In the genomic region with DNA sequence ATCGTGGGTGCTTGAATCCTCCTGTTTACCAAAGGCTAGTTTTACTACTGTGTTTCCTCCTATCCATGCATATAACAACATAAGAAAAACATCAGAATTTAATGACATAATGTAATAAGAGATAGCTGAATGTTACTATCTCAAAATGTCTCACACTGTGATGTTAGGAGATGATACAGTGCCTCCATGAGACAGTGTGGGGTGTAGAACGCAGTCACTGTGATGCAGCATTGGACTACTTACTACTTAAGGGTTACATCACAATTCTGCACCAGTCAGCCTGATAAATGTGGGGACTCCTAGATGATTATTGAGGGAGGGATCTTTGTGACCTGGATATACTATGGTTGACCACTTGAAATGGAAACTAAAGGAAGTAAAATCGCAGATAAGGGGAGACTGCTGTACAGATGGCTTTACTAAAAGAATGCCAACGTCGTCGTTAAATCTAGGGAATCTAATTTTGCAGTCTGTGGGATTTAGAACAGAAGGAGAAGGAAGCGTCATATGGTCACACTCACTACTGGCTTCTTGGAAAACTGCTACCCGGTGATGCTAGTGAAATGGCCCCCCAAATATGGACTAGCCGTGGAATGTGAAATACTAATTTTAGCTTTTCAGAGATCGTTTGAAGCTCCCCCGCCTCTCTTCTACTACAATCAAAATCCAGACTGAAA, we compare ENCODE assay signal across 19 mouse cellular contexts.
DNase-seq lines count a peak whose midpoint lies in the region; ATAC-seq and TF ChIP-seq lines count a peak whose summit lies in the region.
"Had no signal": no experiment of that assay in that cellular context is flagged by ENCODE, and none has a peak within 500 bp of the region (broad histone marks: within the 10 kb centered on the region; RNA-seq: fewer than 3 reads in every experiment).

No protein-coding gene starts in this region.

- H3K4me1 ChIP-seq in forebrain, embryonic 15.5 days: peaks cover 29% of the 10 kb centered on the region
- H3K4me1 ChIP-seq in forebrain, embryonic 11.5 days (replicated peaks; ENCODE audit: control insufficient read depth, insufficient read depth, low read length): peaks cover 4% of the 10 kb centered on the region; the same call in 1 of the 2 replicates
- H3K4me1 ChIP-seq in hindbrain, postnatal 0 days (ENCODE audit: insufficient read depth, low read length): no peaks in the 10 kb centered on the region
- H3K4me1 ChIP-seq: embryonic facial prominence, embryonic 10.5 days; heart, embryonic 10.5 days; limb, embryonic 12.5 days; liver, embryonic 12.5 days; midbrain, embryonic 15.5 days had no signal

- no peaks in the 10 kb centered on the region for H3K36me3 ChIP-seq in forebrain, embryonic 15.5 days
- no peaks in the 10 kb centered on the region for H3K36me3 ChIP-seq in forebrain, embryonic 11.5 days (ENCODE audit: control insufficient read depth, insufficient read depth, low read length)
- H3K36me3 ChIP-seq in hindbrain, postnatal 0 days (ENCODE audit: insufficient read depth, low read length): no peaks in the 10 kb centered on the region
- H3K36me3 ChIP-seq: embryonic facial prominence, embryonic 10.5 days; heart, embryonic 10.5 days; hindbrain, embryonic 10.5 days; limb, embryonic 12.5 days; liver, embryonic 12.5 days; midbrain, embryonic 15.5 days had no signal

- no peak overlapping the region for H3K9ac ChIP-seq in forebrain, embryonic 15.5 days (replicated peaks)
- no peak overlapping the region for H3K9ac ChIP-seq in forebrain, embryonic 11.5 days (ENCODE audit: low read length)
- H3K9ac ChIP-seq in hindbrain, postnatal 0 days (replicated peaks; ENCODE audit: low read length): no peak overlapping the region
- H3K9ac ChIP-seq: limb, embryonic 12.5 days; liver, embryonic 12.5 days; midbrain, embryonic 15.5 days had no signal

- no peaks in the 10 kb centered on the region for H3K9me3 ChIP-seq in forebrain, embryonic 15.5 days
- H3K9me3 ChIP-seq in forebrain, embryonic 11.5 days (ENCODE audit: control insufficient read depth, low read length): no peaks in the 10 kb centered on the region
- no peaks in the 10 kb centered on the region for H3K9me3 ChIP-seq in hindbrain, postnatal 0 days (ENCODE audit: low read length)
- H3K9me3 ChIP-seq: embryonic facial prominence, embryonic 10.5 days; heart, embryonic 10.5 days; hindbrain, embryonic 10.5 days; limb, embryonic 12.5 days; liver, embryonic 12.5 days; midbrain, embryonic 15.5 days had no signal

- no peak overlapping the region for H3K4me3 ChIP-seq in forebrain, embryonic 15.5 days
- no peak overlapping the region for H3K4me3 ChIP-seq in forebrain, embryonic 11.5 days (ENCODE audit: low read depth, low read length)
- no peak overlapping the region for H3K4me3 ChIP-seq in hindbrain, postnatal 0 days (ENCODE audit: low read length)
- H3K4me3 ChIP-seq: embryonic facial prominence, embryonic 10.5 days; heart, embryonic 10.5 days; hindbrain, embryonic 10.5 days; limb, embryonic 12.5 days; liver, embryonic 12.5 days; midbrain, embryonic 15.5 days; myocyte had no signal

- no peaks in the 10 kb centered on the region for H3K27me3 ChIP-seq in forebrain, embryonic 15.5 days
- no peaks in the 10 kb centered on the region for H3K27me3 ChIP-seq in forebrain, embryonic 11.5 days (ENCODE audit: control insufficient read depth, insufficient read depth, low read length)
- H3K27me3 ChIP-seq in hindbrain, postnatal 0 days (ENCODE audit: insufficient read depth, low read length): no peaks in the 10 kb centered on the region
- H3K27me3 ChIP-seq: limb, embryonic 12.5 days; liver, embryonic 12.5 days; midbrain, embryonic 15.5 days had no signal

- DNase-seq in forebrain, embryonic 11.5 days (ENCODE audit: low spot score): no peak
- DNase-seq in right cerebral cortex, adult 18-20 months: peak; percentile 52
- no peak for DNase-seq in right cerebral cortex, postnatal 4 days
- peak; percentile 59 for DNase-seq in layer of hippocampus, adult 9-11 months
- DNase-seq in right cerebral cortex, postnatal 36 days (ENCODE audit: low spot score in 2 of 2): peak; percentile 29 to 47
- no peak for DNase-seq in hindbrain, postnatal 0 days (ENCODE audit: low spot score)
- no peak for DNase-seq in spleen, adult 18-20 months
- DNase-seq: kidney, adult 11 months; kidney, postnatal 10 days; lung, adult 2 months; thymus, postnatal 36 days had no signal

- peak; percentile 66 for ATAC-seq in forebrain, embryonic 15.5 days (replicated peaks)
- ATAC-seq in forebrain, embryonic 11.5 days (replicated peaks; ENCODE audit: low FRiP score): no peak
- ATAC-seq in hindbrain, postnatal 0 days: no peak
- ATAC-seq: liver, embryonic 12.5 days; midbrain, embryonic 15.5 days had no signal

- no peak overlapping the region for H3K4me2 ChIP-seq in forebrain, embryonic 15.5 days (replicated peaks)
- H3K4me2 ChIP-seq in forebrain, embryonic 11.5 days (ENCODE audit: low read depth, low read length, severe bottlenecking): no peak overlapping the region
- H3K4me2 ChIP-seq in hindbrain, postnatal 0 days (ENCODE audit: low read depth, low read length): no peak overlapping the region
- H3K4me2 ChIP-seq: limb, embryonic 12.5 days; liver, embryonic 12.5 days; midbrain, embryonic 15.5 days had no signal

- no peak for TF ChIP-seq CTCF in hindbrain, postnatal 0 days (IDR thresholded peaks at IDR 0.05; ENCODE audit: low read depth)

- WGBS in forebrain, embryonic 15.5 days: 60% methylated on average over 11 of the region's 11 CpGs
- WGBS in forebrain, embryonic 11.5 days: 87% methylated on average over 11 of the region's 11 CpGs
- 86% methylated on average over 11 of the region's 11 CpGs for WGBS in hindbrain, postnatal 0 days

- peak overlapping the region; percentile 32; the same call in 1 of the 2 replicates for H3K27ac ChIP-seq in forebrain, embryonic 15.5 days (replicated peaks)
- H3K27ac ChIP-seq in forebrain, embryonic 11.5 days (ENCODE audit: low read depth, low read length): no peak overlapping the region
- H3K27ac ChIP-seq in hindbrain, postnatal 0 days: no peak overlapping the region
- H3K27ac ChIP-seq: embryonic facial prominence, embryonic 10.5 days; heart, embryonic 10.5 days; hindbrain, embryonic 10.5 days; limb, embryonic 12.5 days; liver, embryonic 12.5 days; midbrain, embryonic 15.5 days had no signal

Comparison
In these comparisons a context has a peak if more than half of its experiments do, and no peak if none do; other contexts are left out.
1. DNase-seq: peak in right cerebral cortex, adult 18-20 months (single experiment), layer of hippocampus, adult 9-11 months (single experiment) and right cerebral cortex, postnatal 36 days (2 of 2); none in forebrain, embryonic 11.5 days (single experiment), right cerebral cortex, postnatal 4 days (single experiment), hindbrain, postnatal 0 days (single experiment) and spleen, adult 18-20 months (0 of 2).